Mouse (Mus musculus): Measurements from ENCODE around the gene Smtnl1. TPM values are rescaled to one million over a fixed set of nuclear protein-coding genes. Genes with fewer than 3 reads are reported as not detected.

The Smtnl1 gene
- polyA plus RNA-seq, 1 experiment: not detected

DNA sequence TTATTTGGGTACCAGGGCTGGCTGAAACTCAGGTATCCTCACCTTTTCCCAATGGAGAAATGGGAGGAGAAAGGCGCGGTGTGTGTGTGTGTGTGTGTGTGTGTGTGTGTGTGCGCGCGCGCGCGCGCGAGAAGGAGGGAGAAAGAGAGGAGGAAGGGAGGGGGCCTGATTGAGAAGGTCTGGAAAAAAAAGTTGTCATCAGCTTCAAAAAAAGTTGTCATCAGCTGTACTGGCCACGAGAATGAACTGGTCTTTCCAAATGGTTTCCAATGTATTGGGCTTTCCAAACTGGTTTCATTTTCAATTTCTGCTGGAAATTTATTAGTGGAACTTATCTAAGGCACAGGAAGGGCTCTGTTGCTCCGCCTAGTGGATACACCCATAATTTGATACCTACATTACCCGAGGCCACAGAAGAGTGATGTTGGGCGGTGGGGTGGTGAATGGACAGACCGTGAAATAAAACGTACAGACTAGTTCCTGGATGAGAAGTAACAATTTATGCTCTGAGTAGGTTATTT, 23.4 kb downstream of the Smtnl1 start:
- TF ChIP-seq CTCF (IDR thresholded peaks at IDR 0.05; ENCODE audit: borderline replicate concordance, insufficient read depth, low read length) (no peak), POLR2A (IDR thresholded peaks at IDR 0.05; ENCODE audit: low read depth, low read length) (peak; percentile 29; the same call in 1 of the 2 replicates)
- Histone ChIP-seq H3K4me3 (ENCODE audit: insufficient read depth, low read length) (peak overlapping the region; percentile 71), H3K27ac (ENCODE audit: insufficient read depth, low read length) (peak overlapping the region; percentile 30; the same call in 1 of the 2 replicates), H3K4me1 (ENCODE audit: control insufficient read depth, insufficient read depth, low read length) (peaks cover 2% of the 10 kb centered on the region; the same call in 1 of the 2 replicates)

DNA sequence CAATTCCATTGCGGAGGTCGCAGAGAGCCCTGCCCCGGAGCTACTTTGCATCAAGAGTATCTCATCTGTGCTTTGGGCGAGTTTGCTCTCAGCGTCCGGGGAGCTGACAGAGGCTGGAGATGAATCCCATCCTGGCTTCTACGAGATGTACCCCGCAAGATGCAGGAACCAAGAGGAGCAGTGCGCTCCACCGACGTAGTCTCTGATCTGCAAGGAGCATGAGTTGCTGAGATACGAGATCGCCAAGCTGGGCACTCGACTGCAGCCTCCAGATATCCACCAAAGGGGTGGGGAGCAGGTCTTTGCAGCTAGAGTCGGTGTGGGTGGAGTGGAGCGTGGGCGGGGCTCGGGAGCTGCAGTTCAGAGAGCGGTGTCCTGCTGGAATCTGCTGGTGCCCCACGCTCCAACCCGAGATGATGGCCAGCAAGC, 23.9 kb downstream of the Smtnl1 start, which contains the start of gene Ube2l6:
TSS of gene Ube2l6 (plus strand) at position 336 of the 429 bp plus-strand sequence.
- peak within 1 kb of the TSS; percentile 30; the same call in 1 of the 2 replicates for H3K27ac ChIP-seq (ENCODE audit: insufficient read depth, low read length)
- H3K4me1 ChIP-seq (ENCODE audit: control insufficient read depth, insufficient read depth, low read length): peaks cover 2% of the 10 kb centered on the region; the same call in 1 of the 2 replicates
- no peak for TF ChIP-seq CTCF (IDR thresholded peaks at IDR 0.05; ENCODE audit: borderline replicate concordance, insufficient read depth, low read length)
- TF ChIP-seq POLR2A (IDR thresholded peaks at IDR 0.05; ENCODE audit: low read depth, low read length): 0 out of 2 replicates have a peak, but pooled peaks have one; percentile 30
- peak within 1 kb of the TSS; percentile 71 for H3K4me3 ChIP-seq (ENCODE audit: insufficient read depth, low read length)

DNA sequence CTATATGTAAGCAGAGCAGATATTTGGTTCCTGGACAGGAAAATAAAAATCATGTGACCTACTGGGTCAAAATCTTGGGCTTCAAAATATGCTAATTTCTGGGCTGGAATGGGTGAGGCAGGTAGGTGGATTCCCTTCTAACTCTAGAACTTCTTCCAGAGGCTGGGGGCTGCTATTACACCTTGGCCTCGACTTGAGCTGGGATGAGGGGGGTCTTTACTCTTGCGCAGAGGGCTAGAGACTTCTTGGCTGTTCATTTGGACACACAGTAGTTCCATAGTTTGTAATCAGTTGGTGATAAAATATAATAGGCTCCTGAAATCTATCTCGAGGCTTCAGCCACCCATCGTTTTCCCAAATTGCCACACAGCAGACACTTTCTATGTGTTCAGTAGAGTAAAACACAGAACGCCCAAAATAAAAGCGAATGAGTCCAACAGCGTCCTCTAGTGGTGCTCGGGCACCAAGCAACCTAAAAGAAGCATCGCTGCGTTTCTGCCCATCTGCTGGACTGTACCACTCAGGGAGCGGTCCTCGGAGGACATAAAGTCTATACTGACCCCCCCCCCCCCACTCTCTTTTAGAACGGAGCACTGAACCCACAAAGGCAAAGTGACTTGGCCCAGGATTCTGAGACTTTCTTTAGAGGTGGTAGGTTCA, 24.5 kb downstream of the Smtnl1 start:
- TF ChIP-seq CTCF (IDR thresholded peaks at IDR 0.05; ENCODE audit: borderline replicate concordance, insufficient read depth, low read length) (peak; percentile 70; the same call in 1 of the 2 replicates), POLR2A (IDR thresholded peaks at IDR 0.05; ENCODE audit: low read depth, low read length) (no peak)
- Histone ChIP-seq H3K4me3 (ENCODE audit: insufficient read depth, low read length) (peak overlapping the region; percentile 71), H3K27ac (ENCODE audit: insufficient read depth, low read length) (no peak overlapping the region), H3K4me1 (ENCODE audit: control insufficient read depth, insufficient read depth, low read length) (peaks cover 2% of the 10 kb centered on the region; the same call in 1 of the 2 replicates)

DNA sequence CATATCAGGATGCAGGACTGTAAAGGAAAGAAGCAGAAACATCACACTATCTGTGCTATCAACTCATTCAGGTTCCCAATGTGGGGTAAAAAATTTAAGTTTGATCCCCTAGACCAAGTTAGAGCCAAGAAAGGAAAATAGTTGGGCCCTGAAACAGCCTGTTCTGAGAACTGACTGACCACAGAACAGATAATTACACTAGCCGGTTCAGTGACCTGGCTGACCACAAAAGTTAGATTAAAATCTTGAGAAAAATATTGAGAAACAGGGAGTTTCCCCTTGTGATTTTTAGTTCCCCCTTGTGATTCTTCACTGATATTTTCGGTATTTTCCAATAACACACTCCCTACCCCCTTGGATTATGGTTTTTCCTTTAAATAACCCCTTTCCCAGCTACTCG, 28.6 kb downstream of the Smtnl1 start:
- Histone ChIP-seq H3K4me1 (ENCODE audit: control insufficient read depth, insufficient read depth, low read length) (no peaks in the 10 kb centered on the region), H3K4me3 (ENCODE audit: insufficient read depth, low read length) (no peak overlapping the region), H3K27ac (ENCODE audit: insufficient read depth, low read length) (no peak overlapping the region)
- TF ChIP-seq POLR2A (IDR thresholded peaks at IDR 0.05; ENCODE audit: low read depth, low read length) (no peak), CTCF (IDR thresholded peaks at IDR 0.05; ENCODE audit: borderline replicate concordance, insufficient read depth, low read length) (no peak)

DNA sequence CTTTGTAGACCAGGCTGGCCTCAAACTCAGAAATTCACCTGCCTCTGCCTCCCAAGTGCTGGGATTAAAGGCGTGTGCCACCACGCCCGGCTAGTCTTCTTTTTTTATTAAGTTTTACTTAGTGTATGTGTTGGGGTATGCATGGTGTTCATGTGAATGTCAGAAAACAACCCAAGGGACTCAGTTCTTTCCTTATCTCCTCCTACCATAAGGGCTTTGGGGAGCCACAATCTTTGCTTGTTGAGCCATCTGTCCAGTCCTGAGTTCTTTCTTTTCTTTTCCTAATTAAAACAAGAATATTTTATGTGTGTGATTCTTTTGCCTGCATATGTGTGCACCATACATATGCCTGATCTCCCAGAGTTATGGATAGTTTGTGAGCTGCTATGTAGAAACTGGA, 29.3 kb downstream of the Smtnl1 start:
- Histone ChIP-seq H3K27ac (ENCODE audit: insufficient read depth, low read length) (no peak overlapping the region), H3K4me3 (ENCODE audit: insufficient read depth, low read length) (no peak overlapping the region), H3K4me1 (ENCODE audit: control insufficient read depth, insufficient read depth, low read length) (no peaks in the 10 kb centered on the region)
- TF ChIP-seq POLR2A (IDR thresholded peaks at IDR 0.05; ENCODE audit: low read depth, low read length) (no peak), CTCF (IDR thresholded peaks at IDR 0.05; ENCODE audit: borderline replicate concordance, insufficient read depth, low read length) (no peak)

DNA sequence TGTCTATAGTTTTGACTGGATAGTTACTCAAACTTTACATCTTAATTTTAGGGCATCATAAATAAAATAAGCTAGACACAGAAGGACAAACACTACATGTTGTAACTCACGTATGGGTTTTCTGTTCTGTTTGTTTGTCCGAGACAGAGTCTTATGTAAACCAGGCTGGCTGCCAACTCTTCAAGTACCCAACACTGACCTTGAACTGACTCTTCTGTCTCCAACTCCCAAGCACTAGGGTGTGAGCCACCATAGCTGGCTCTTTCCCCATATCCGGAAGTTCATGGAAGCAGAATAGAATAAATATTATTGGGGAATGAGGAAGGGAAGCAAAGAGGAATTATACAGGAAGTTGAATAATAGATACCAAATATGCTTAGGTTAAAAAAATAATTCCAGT, 29.9 kb downstream of the Smtnl1 start:
- Histone ChIP-seq H3K4me1 (ENCODE audit: control insufficient read depth, insufficient read depth, low read length) (no peaks in the 10 kb centered on the region), H3K27ac (ENCODE audit: insufficient read depth, low read length) (no peak overlapping the region), H3K4me3 (ENCODE audit: insufficient read depth, low read length) (no peak overlapping the region)
- TF ChIP-seq CTCF (IDR thresholded peaks at IDR 0.05; ENCODE audit: borderline replicate concordance, insufficient read depth, low read length): no peak
- TF ChIP-seq POLR2A (IDR thresholded peaks at IDR 0.05; ENCODE audit: low read depth, low read length): no peak

DNA sequence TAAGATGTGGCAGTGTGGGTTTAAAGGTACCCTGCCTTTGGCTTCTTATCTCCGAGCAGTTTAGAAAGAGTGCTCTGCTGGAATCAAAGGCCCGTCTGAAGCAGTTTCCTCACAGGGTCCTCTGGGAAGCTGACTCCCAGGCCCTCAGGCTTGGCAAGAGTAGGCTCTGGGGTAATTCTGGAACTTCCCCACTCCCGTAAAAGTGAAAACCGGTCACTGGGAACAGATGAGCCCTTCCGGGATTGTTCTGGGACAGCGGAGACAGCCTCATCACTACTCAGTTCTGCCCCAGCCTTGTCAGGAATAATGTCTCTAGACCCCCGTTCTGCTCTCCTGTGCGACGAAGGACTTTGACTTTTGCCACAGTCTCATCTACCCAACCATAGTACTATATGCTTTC, 32.0 kb downstream of the Smtnl1 start:
- no peak overlapping the region for H3K4me3 ChIP-seq (ENCODE audit: insufficient read depth, low read length)
- no peak overlapping the region for H3K27ac ChIP-seq (ENCODE audit: insufficient read depth, low read length)
- H3K4me1 ChIP-seq (ENCODE audit: control insufficient read depth, insufficient read depth, low read length): no peaks in the 10 kb centered on the region
- TF ChIP-seq CTCF (IDR thresholded peaks at IDR 0.05; ENCODE audit: borderline replicate concordance, insufficient read depth, low read length) (no peak), POLR2A (IDR thresholded peaks at IDR 0.05; ENCODE audit: low read depth, low read length) (no peak)

DNA sequence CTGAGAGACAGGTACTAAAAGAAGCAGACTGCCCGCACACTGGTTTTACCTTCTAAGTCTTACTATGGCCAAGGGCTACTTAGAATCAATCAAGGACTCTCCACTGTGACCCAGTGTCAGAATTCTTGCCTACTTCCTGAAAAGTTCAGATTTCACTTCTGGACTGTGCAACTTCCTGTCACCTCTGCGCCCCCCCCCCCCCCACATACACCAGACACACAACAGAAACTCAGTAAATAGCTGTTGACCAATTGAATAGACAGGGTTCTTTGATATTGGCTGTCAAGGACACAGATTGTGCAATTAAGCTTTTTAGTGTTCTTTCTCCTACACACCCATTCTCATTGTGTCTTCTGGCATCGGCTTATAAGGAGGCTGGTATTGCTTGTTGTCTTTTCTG, 34.1 kb downstream of the Smtnl1 start:
- no peak overlapping the region for H3K27ac ChIP-seq (ENCODE audit: insufficient read depth, low read length)
- H3K4me1 ChIP-seq (ENCODE audit: control insufficient read depth, insufficient read depth, low read length): no peaks in the 10 kb centered on the region; the same call in 1 of the 2 replicates
- H3K4me3 ChIP-seq (ENCODE audit: insufficient read depth, low read length): no peak overlapping the region
- TF ChIP-seq POLR2A (IDR thresholded peaks at IDR 0.05; ENCODE audit: low read depth, low read length): no peak
- no peak for TF ChIP-seq CTCF (IDR thresholded peaks at IDR 0.05; ENCODE audit: borderline replicate concordance, insufficient read depth, low read length)

DNA sequence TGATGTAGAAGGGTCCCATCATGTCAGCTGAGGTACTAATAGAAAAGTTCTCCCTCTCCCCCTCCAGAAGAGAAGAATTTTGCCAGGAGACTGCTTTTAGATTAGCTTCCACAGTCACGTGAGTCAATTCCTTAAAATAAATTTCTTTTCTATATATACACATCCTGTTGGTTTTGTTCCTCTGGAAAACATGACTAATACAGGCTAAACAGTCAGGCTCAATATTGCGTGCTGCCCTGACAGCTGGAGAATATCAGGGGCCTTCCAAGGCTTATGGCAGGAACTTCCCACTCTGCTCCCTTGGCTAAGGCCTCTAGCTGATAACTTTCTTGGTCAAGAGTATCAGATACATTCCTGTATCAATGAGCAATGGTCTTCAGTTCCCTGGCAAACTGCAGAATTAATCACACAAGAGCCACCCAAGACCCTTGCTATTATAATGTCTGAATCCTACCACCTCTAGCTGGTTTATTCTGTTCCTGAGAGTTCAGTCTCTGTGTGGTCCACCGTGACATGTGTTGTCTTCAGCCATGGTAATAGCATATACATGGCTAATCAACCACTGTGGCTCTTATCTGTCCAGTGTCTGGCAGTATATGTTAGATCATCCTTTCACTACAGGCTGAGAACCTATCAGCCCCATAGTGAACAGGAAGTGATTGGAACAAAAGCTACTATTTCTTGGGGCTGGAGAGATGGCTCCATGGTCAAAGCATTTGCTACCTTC, 38.4 kb downstream of the Smtnl1 start:
- Histone ChIP-seq H3K4me3 (ENCODE audit: insufficient read depth, low read length) (no peak overlapping the region), H3K4me1 (ENCODE audit: control insufficient read depth, insufficient read depth, low read length) (no peaks in the 10 kb centered on the region; the same call in 1 of the 2 replicates), H3K27ac (ENCODE audit: insufficient read depth, low read length) (peak overlapping the region; percentile 71)
- TF ChIP-seq POLR2A (IDR thresholded peaks at IDR 0.05; ENCODE audit: low read depth, low read length) (no peak), CTCF (IDR thresholded peaks at IDR 0.05; ENCODE audit: borderline replicate concordance, insufficient read depth, low read length) (no peak)
